Mouse (Mus musculus): Measurements from ENCODE around the gene Slc8a1.

- TF ChIP-seq POLR2A (IDR thresholded peaks at IDR 0.05; ENCODE audit: low read depth, low read length) (no peak), ELF1 (IDR thresholded peaks at IDR 0.05; ENCODE audit: low read depth, low read length) (no peak), USF1 (IDR thresholded peaks at IDR 0.05; ENCODE audit: low read depth, low read length) (no peak), SMC3 (IDR thresholded peaks at IDR 0.05; ENCODE audit: low read depth, low read length) (no peak), RAD21 (IDR thresholded peaks at IDR 0.05; ENCODE audit: low read depth, low read length) (no peak), EP300 (IDR thresholded peaks at IDR 0.05; ENCODE audit: low read length) (no peak), KAT2A (IDR thresholded peaks at IDR 0.05; ENCODE audit: insufficient replicate concordance, low read length) (no peak), CTCF (conservative IDR thresholded peaks at IDR 0.05 in 1 of 2, IDR thresholded peaks at IDR 0.05 in 1 of 2; ENCODE audit: low read depth in 2 of 2, low read length in 2 of 2) (no peak), MAFK (IDR thresholded peaks at IDR 0.05; ENCODE audit: insufficient replicate concordance, low read length) (no peak), MAZ (IDR thresholded peaks at IDR 0.05; ENCODE audit: low read depth, low read length) (no peak), POLR2AphosphoS2 (IDR thresholded peaks at IDR 0.05; ENCODE audit: low read depth, low read length) (no peak), RCOR1 (conservative IDR thresholded peaks at IDR 0.05; ENCODE audit: low read depth, low read length) (no peak), SIN3A (IDR thresholded peaks at IDR 0.05; ENCODE audit: low read length) (no peak)
These were observed 85.2 kb downstream of the Slc8a1 start for GRCm38 (mm10) chr17:81652958-81653357.
